Mouse (Mus musculus) stomach, postnatal 0 days (tissue): ENCODE results near the gene 5330417H12Rik.

ENCODE experiments used
- CTCF ChIP-seq: IDR thresholded peaks from 2 replicates; pipeline ENCODE4 v1.5.1; 2016; ENCODE audit warnings: antibody characterized with exemption, low read depth, mild to moderate bottlenecking, moderate library complexity
- EP300 ChIP-seq: optimal IDR thresholded peaks from 2 replicates; pipeline ENCODE3; 2016; ENCODE audit warnings: antibody characterized with exemption

GRCm38 (mm10) chr7:107637398-107637797 is 12.4 kb upstream of the 5330417H12Rik start:
- TF ChIP-seq CTCF (no peak), EP300 (no peak)
